Mouse (Mus musculus): ENCODE data around the gene Sox1. TPM values are rescaled to one million over a fixed set of nuclear protein-coding genes. Genes with fewer than 3 reads are reported as not detected.

Gene Sox1
- polyA plus RNA-seq, 1 experiment from 2014 or later, result not detected

- Histone ChIP-seq H3K9me3 (no peaks in the 10 kb centered on the region), H3K27me3 (peaks cover 95% of the 10 kb centered on the region), H3K9ac (no peak overlapping the region), H3K36me3 (no peaks in the 10 kb centered on the region), H3K4me1 (peaks cover 25% of the 10 kb centered on the region), H3K27ac (no peak overlapping the region), H3K4me3 (no peak overlapping the region), H3K4me2 (no peak overlapping the region)
- 2% methylated on average over 38 of the region's 38 CpGs for WGBS
- ATAC-seq (ENCODE audit: insufficient number of reproducible peaks, low FRiP score, low TSS enrichment, low read depth), result no peak
Measured at GRCm38 (mm10) chr8:12390640-12391365, 4.3 kb upstream of the Sox1 start.

DNA sequence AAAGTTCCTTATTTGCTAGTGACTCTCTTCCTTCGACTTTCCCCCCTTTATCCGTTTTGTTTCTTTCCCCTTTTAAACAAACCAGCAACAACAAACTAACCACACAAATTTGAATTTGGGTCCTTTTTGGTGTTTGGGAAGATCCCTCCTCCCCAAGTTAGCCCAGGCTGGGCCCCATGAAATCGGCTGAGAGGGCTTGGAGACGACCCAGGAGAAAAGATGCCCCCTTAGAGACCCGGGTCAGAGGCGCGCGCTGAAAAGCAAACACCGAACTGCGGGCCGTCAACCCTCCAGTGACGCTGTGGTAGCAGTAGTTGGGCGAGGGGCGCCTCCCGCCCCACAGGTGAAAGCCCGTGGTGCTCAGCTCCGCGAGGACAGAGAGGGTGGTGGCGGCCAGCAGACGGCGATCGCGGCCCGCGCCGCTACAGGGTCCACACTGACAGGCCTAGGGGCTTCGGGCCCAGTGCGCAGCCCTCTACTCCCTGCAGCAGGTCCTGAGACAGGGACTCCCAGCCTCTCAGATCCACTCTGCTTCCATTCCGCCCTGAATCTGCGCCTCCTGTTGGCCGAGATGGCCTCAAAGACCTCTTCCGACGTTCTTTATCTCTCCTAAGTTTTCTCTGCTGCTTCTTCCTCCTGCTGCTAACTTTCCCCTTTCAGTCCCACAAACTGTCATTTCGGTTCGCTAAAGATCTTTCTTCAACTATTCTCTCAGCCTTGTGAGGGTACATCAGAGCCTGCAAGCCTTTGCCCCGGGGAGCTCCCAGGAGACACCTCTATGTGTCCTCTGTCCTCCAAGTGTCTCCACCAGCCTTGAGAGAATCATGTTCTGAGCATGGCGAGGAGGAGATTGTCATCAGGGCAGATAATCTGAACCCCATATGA lies 3.5 kb upstream of the Sox1 start:
- no peak overlapping the region for H3K9ac ChIP-seq
- H3K4me2 ChIP-seq, result no peak overlapping the region
- no peak for ATAC-seq (ENCODE audit: insufficient number of reproducible peaks, low FRiP score, low TSS enrichment, low read depth)
- no peak overlapping the region for H3K4me3 ChIP-seq
- no peak overlapping the region for H3K27ac ChIP-seq
- 2% methylated on average over 37 of the region's 37 CpGs for WGBS
- peaks cover 95% of the 10 kb centered on the region for H3K27me3 ChIP-seq
- H3K4me1 ChIP-seq, result peaks cover 25% of the 10 kb centered on the region
- H3K9me3 ChIP-seq, result no peaks in the 10 kb centered on the region
- no peaks in the 10 kb centered on the region for H3K36me3 ChIP-seq

DNA sequence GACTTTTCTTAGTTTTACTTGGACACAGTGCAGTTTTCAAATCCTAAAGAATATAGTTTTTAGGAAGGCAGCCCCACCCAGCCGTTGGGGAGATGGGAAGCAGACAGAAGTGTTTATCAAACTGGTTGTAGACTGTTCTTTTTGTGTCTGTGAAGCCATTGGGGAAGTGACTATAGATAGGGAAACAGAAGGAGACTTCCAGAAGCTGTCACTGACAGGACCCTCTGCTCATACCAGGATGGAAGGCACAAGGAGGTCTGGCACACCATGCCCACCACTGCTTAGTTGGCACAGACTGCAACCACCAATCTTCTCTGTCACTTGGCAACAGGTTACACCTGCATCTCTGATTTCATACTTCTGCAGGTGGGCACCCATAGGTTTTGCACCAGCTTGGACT lies 2.3 kb upstream of the Sox1 start:
- Histone ChIP-seq H3K9ac (no peak overlapping the region), H3K4me2 (no peak overlapping the region), H3K9me3 (no peaks in the 10 kb centered on the region), H3K27ac (no peak overlapping the region), H3K36me3 (no peaks in the 10 kb centered on the region), H3K4me1 (peaks cover 34% of the 10 kb centered on the region), H3K27me3 (peaks cover 95% of the 10 kb centered on the region), H3K4me3 (no peak overlapping the region)
- 6% methylated on average over 1 of the region's 1 CpGs for WGBS
- ATAC-seq (ENCODE audit: insufficient number of reproducible peaks, low FRiP score, low TSS enrichment, low read depth), result no peak

GRCm38 (mm10) chr8:12394385-12395000 lies 602 bp upstream of the Sox1 start:
- no peaks in the 10 kb centered on the region for H3K9me3 ChIP-seq
- WGBS, result 3% methylated on average over 22 of the region's 22 CpGs

GRCm38 (mm10) chr8:12396501-12397345 lies 1.6 kb downstream of the Sox1 start:
- Histone ChIP-seq H3K4me2 (peak overlapping the region; percentile 49), H3K9ac (no peak overlapping the region), H3K4me1 (peaks cover 40% of the 10 kb centered on the region), H3K9me3 (no peaks in the 10 kb centered on the region), H3K27me3 (peaks cover 97% of the 10 kb centered on the region), H3K4me3 (peak overlapping the region; percentile 37), H3K36me3 (no peaks in the 10 kb centered on the region), H3K27ac (no peak overlapping the region)
- no peak for ATAC-seq (ENCODE audit: insufficient number of reproducible peaks, low FRiP score, low TSS enrichment, low read depth)
- under 1% methylated on average over 95 of the region's 118 CpGs for WGBS

More at GRCm38 (mm10) chr8:12394385-12395000, 602 bp upstream of the Sox1 start:
- H3K9ac ChIP-seq, result no peak overlapping the region
- H3K4me1 ChIP-seq, result peaks cover 34% of the 10 kb centered on the region
- H3K27ac ChIP-seq, result no peak overlapping the region
- H3K4me3 ChIP-seq, result peak overlapping the region; percentile 42
- peak overlapping the region; percentile 74 for H3K4me2 ChIP-seq
- peaks cover 93% of the 10 kb centered on the region for H3K27me3 ChIP-seq
- no peaks in the 10 kb centered on the region for H3K36me3 ChIP-seq
- ATAC-seq (ENCODE audit: insufficient number of reproducible peaks, low FRiP score, low TSS enrichment, low read depth), result no peak

- Histone ChIP-seq H3K9me3 (no peaks in the 10 kb centered on the region), H3K36me3 (no peaks in the 10 kb centered on the region), H3K27me3 (peaks cover 97% of the 10 kb centered on the region), H3K4me3 (peak overlapping the region; percentile 37), H3K9ac (no peak overlapping the region), H3K27ac (no peak overlapping the region), H3K4me2 (peak overlapping the region; percentile 49), H3K4me1 (peaks cover 40% of the 10 kb centered on the region)
- ATAC-seq (ENCODE audit: insufficient number of reproducible peaks, low FRiP score, low TSS enrichment, low read depth), result no peak
- WGBS, result under 1% methylated on average over 59 of the region's 59 CpGs
Measured at GRCm38 (mm10) chr8:12397346-12397925, 2.3 kb downstream of the Sox1 start.

DNA sequence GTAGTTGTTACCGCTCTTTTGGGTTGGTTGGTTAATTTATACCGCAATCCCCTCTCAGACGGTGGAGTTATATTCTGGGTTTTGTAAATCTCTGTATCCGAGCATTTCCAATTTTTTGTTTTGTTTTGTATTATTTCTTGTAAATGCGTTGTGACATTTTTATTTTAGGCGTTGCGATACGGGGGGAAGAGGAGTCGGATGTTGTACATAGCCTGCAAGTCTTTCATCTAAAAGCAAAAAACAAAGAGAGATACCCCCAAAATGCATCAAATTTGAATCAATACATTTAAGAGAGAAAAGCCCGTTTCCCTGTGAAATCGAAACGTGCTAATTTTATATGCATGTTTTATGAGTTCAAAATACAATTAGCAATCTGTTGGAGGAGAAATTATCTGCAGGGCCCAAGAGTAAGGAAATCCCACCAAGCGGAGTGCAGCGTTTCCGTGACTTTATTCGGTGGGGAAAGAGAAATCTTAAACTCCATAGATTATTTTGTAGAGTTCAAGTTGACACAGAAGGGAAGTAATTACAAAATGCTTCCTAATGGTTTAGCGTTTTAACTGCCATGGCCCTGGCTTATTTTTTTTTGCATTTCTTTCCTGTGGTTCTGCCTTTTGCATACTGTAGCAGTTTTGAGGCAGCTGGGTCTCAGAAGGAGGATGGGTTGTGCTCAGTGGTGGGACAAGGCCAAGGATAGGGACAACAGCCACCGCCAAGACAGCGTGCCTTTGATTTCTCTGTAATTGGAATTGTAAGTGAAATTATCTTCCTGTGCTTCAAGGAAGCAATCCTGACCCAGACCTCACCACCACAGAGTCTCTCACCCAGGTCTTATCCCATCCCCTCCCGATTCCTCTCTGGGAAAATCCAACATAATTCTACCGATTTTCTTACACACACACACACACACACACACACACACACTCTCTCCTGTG lies 3.2 kb downstream of the Sox1 start:
- no peaks in the 10 kb centered on the region for H3K9me3 ChIP-seq
- H3K4me2 ChIP-seq, result no peak overlapping the region
- H3K36me3 ChIP-seq, result no peaks in the 10 kb centered on the region
- H3K4me3 ChIP-seq, result no peak overlapping the region
- peaks cover 97% of the 10 kb centered on the region for H3K27me3 ChIP-seq
- no peak overlapping the region for H3K9ac ChIP-seq
- ATAC-seq (ENCODE audit: insufficient number of reproducible peaks, low FRiP score, low TSS enrichment, low read depth), result no peak
- no peak overlapping the region for H3K27ac ChIP-seq
- peaks cover 40% of the 10 kb centered on the region for H3K4me1 ChIP-seq
- 1% methylated on average over 21 of the region's 21 CpGs for WGBS

DNA sequence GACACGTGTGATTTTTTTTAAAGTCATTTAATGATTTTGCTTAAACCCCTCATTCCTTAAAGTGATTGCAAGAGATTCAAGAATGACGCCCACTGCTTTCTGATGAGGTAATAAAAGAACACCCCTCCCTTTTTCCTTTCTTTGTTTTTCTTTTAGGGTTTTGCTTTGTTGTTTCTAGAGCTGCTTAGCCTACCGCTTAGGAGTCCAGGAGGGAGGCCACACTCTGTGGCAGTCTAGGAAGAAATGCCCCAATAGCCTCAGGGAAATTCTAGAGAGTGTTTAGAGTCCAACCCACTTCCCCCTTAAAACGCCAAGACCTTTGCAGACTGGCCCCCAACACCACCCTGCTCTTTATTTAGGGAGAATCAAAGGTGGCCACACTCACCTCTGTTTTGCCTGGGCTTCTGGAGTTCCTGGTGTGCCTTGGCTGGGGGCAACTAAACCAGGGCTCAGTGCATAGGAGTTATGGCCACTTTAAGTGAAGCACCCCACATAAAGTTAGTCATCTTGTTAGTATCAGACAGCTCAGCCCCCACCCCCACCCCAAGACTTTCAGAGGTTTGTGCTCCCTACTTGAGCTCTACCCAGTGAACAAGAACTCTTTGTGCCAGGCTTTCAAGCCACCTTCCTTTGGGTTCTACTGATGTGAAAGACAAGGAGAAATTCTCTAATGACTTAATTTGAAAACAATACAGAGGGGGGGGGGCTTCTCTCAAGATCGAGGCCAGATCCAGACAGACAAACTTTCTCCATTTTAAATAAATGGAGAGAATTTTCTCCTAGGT lies 4.5 kb downstream of the Sox1 start:
- Histone ChIP-seq H3K9me3 (no peaks in the 10 kb centered on the region), H3K4me3 (no peak overlapping the region), H3K36me3 (no peaks in the 10 kb centered on the region), H3K4me2 (no peak overlapping the region), H3K9ac (no peak overlapping the region), H3K27me3 (peaks cover 97% of the 10 kb centered on the region), H3K27ac (no peak overlapping the region), H3K4me1 (peaks cover 39% of the 10 kb centered on the region)
- 1% methylated on average over 5 of the region's 5 CpGs for WGBS
- no peak for ATAC-seq (ENCODE audit: insufficient number of reproducible peaks, low FRiP score, low TSS enrichment, low read depth)

- peak overlapping the region; percentile 22; the same call in 1 of the 2 replicates for H3K4me2 ChIP-seq
- peak overlapping the region; percentile 8; the same call in 1 of the 2 replicates for H3K4me3 ChIP-seq
Measured at GRCm38 (mm10) chr8:12400611-12401390, 5.7 kb downstream of the Sox1 start.

More at GRCm38 (mm10) chr8:12400611-12401390, 5.7 kb downstream of the Sox1 start:
- H3K9me3 ChIP-seq, result no peaks in the 10 kb centered on the region
- no peak overlapping the region for H3K27ac ChIP-seq
- under 1% methylated on average over 39 of the region's 44 CpGs for WGBS
- H3K9ac ChIP-seq, result no peak overlapping the region
- no peaks in the 10 kb centered on the region for H3K36me3 ChIP-seq
- H3K27me3 ChIP-seq, result peaks cover 96% of the 10 kb centered on the region
- H3K4me1 ChIP-seq, result peaks cover 28% of the 10 kb centered on the region
- 0 out of 2 replicates have a peak, but pooled peaks have one; percentile 14 for ATAC-seq (ENCODE audit: insufficient number of reproducible peaks, low FRiP score, low TSS enrichment, low read depth)

Measured in limb, embryonic 15.5 days (tissue).